Mouse (Mus musculus): Measurements from ENCODE around the gene Krt33b. TPM values are rescaled to one million over a fixed set of nuclear protein-coding genes. Genes with fewer than 3 reads are reported as not detected.

Krt33b gene
- polyA plus RNA-seq (2015; fragmentation: Nextera tagmentation; extraction: Ambion mirVana), result 0.30 TPM in 1 of 2 replicates, not detected in the other

GRCm38 (mm10) chr11:100029768-100030167 is at the start of gene Krt33b:
TSS of gene Krt33b (minus strand) at chr11:100029868.
- H3K4me3 ChIP-seq (replicated peaks; ENCODE audit: low read length), result no peak within 1 kb of the TSS
- no peak within 1 kb of the TSS for H3K4me2 ChIP-seq (ENCODE audit: low read depth, low read length)
- WGBS, result 86% methylated on average over 6 of the region's 6 CpGs
- H3K27ac ChIP-seq (ENCODE audit: low read length), result no peak within 1 kb of the TSS
- H3K4me1 ChIP-seq (ENCODE audit: control insufficient read depth, insufficient read depth, low read length), result no peaks in the 10 kb centered on the region
- no peaks in the 10 kb centered on the region for H3K27me3 ChIP-seq (ENCODE audit: control insufficient read depth, insufficient read depth, low read length)
- H3K9ac ChIP-seq (ENCODE audit: low read length), result no peak within 1 kb of the TSS
- no peaks in the 10 kb centered on the region for H3K9me3 ChIP-seq (replicated peaks; ENCODE audit: control insufficient read depth, low read length)
- no peak for ATAC-seq (ENCODE audit: insufficient read depth, low FRiP score)
- no peaks in the 10 kb centered on the region for H3K36me3 ChIP-seq (ENCODE audit: control insufficient read depth, insufficient read depth, low read length)

- ATAC-seq (ENCODE audit: insufficient read depth, low FRiP score), result peak; percentile 78; the same call in 1 of the 2 replicates
- Histone ChIP-seq H3K9me3 (replicated peaks; ENCODE audit: control insufficient read depth, low read length) (no peaks in the 10 kb centered on the region), H3K9ac (ENCODE audit: low read length) (no peak overlapping the region), H3K4me3 (replicated peaks; ENCODE audit: low read length) (no peak overlapping the region), H3K4me2 (ENCODE audit: low read depth, low read length) (no peak overlapping the region), H3K36me3 (ENCODE audit: control insufficient read depth, insufficient read depth, low read length) (no peaks in the 10 kb centered on the region), H3K27me3 (ENCODE audit: control insufficient read depth, insufficient read depth, low read length) (no peaks in the 10 kb centered on the region), H3K4me1 (ENCODE audit: control insufficient read depth, insufficient read depth, low read length) (no peaks in the 10 kb centered on the region), H3K27ac (ENCODE audit: low read length) (peak overlapping the region; percentile 87; the same call in 1 of the 2 replicates)
- WGBS, result 41% methylated on average over 1 of the region's 1 CpGs
Measured at GRCm38 (mm10) chr11:100073873-100074272, 44.2 kb upstream of the Krt33b start.

DNA sequence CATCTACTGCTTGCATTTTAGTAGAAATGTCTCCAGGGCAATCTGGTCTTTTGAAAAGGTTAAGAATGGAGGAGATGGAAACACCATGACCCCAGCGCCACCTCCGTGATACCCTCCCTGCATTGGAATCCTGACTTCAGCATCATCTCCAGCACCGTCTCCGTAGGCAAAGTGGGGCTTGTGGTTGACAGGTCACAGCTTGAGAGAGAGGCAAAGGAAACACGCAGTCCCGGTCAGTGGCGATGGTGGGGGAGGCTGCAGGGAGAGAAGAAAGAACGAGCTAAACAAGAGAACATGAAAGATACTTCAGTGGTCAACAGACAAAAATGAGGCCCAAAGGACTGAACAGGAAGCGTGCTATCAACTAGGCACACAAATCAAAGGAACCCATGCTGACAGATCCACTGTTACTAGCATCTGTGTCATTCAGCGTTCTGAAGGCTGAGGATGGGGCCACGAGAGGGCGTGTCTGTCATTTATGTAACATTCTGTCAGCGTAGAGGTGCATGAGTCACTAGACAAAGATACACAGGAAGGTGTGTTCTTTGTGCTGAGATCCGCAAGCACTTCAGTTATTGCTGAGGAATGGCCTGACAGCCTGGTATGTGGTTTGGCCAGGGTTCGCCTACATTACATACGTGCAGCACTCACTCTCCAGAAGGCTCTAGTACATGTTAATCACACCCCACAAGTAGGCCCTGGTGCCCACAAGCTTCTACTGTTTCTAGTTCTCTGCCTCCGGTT is 37.8 kb upstream of the Krt33b start:
- peak; percentile 90 for ATAC-seq (ENCODE audit: insufficient read depth, low FRiP score)
- WGBS, result 62% methylated on average over 17 of the region's 17 CpGs
- Histone ChIP-seq H3K27ac (ENCODE audit: low read length) (peak overlapping the region; percentile 76), H3K36me3 (ENCODE audit: control insufficient read depth, insufficient read depth, low read length) (no peaks in the 10 kb centered on the region), H3K4me3 (replicated peaks; ENCODE audit: low read length) (no peak overlapping the region), H3K4me1 (ENCODE audit: control insufficient read depth, insufficient read depth, low read length) (0 out of 2 replicates have a peak, but pooled peaks cover 6% of the 10 kb centered on the region), H3K9me3 (replicated peaks; ENCODE audit: control insufficient read depth, low read length) (no peaks in the 10 kb centered on the region), H3K27me3 (ENCODE audit: control insufficient read depth, insufficient read depth, low read length) (no peaks in the 10 kb centered on the region), H3K9ac (ENCODE audit: low read length) (0 out of 2 replicates have a peak overlapping the region, but pooled peaks have one; percentile 10), H3K4me2 (ENCODE audit: low read depth, low read length) (0 out of 2 replicates have a peak overlapping the region, but pooled peaks have one; percentile 13)

GRCm38 (mm10) chr11:100066236-100067010 is 36.8 kb upstream of the Krt33b start:
- Histone ChIP-seq H3K4me1 (ENCODE audit: control insufficient read depth, insufficient read depth, low read length) (0 out of 2 replicates have a peak, but pooled peaks cover 6% of the 10 kb centered on the region), H3K9ac (ENCODE audit: low read length) (no peak overlapping the region), H3K4me3 (replicated peaks; ENCODE audit: low read length) (no peak overlapping the region), H3K4me2 (ENCODE audit: low read depth, low read length) (no peak overlapping the region), H3K27me3 (ENCODE audit: control insufficient read depth, insufficient read depth, low read length) (no peaks in the 10 kb centered on the region), H3K27ac (ENCODE audit: low read length) (peak overlapping the region; percentile 68), H3K36me3 (ENCODE audit: control insufficient read depth, insufficient read depth, low read length) (no peaks in the 10 kb centered on the region), H3K9me3 (replicated peaks; ENCODE audit: control insufficient read depth, low read length) (no peaks in the 10 kb centered on the region)
- ATAC-seq (ENCODE audit: insufficient read depth, low FRiP score), result no peak
- WGBS, result 72% methylated on average over 12 of the region's 12 CpGs

- H3K4me2 ChIP-seq (ENCODE audit: low read depth, low read length), result no peak overlapping the region
- no peaks in the 10 kb centered on the region for H3K27me3 ChIP-seq (ENCODE audit: control insufficient read depth, insufficient read depth, low read length)
- no peak overlapping the region for H3K9ac ChIP-seq (ENCODE audit: low read length)
- no peaks in the 10 kb centered on the region for H3K36me3 ChIP-seq (ENCODE audit: control insufficient read depth, insufficient read depth, low read length)
- WGBS, result 74% methylated on average over 8 of the region's 8 CpGs
- no peak for ATAC-seq (ENCODE audit: insufficient read depth, low FRiP score)
- no peak overlapping the region for H3K4me3 ChIP-seq (replicated peaks; ENCODE audit: low read length)
- no peaks in the 10 kb centered on the region for H3K9me3 ChIP-seq (replicated peaks; ENCODE audit: control insufficient read depth, low read length)
- H3K27ac ChIP-seq (ENCODE audit: low read length), result no peak overlapping the region
- no peaks in the 10 kb centered on the region for H3K4me1 ChIP-seq (ENCODE audit: control insufficient read depth, insufficient read depth, low read length)
Measured at GRCm38 (mm10) chr11:100058875-100059274, 29.2 kb upstream of the Krt33b start.

DNA sequence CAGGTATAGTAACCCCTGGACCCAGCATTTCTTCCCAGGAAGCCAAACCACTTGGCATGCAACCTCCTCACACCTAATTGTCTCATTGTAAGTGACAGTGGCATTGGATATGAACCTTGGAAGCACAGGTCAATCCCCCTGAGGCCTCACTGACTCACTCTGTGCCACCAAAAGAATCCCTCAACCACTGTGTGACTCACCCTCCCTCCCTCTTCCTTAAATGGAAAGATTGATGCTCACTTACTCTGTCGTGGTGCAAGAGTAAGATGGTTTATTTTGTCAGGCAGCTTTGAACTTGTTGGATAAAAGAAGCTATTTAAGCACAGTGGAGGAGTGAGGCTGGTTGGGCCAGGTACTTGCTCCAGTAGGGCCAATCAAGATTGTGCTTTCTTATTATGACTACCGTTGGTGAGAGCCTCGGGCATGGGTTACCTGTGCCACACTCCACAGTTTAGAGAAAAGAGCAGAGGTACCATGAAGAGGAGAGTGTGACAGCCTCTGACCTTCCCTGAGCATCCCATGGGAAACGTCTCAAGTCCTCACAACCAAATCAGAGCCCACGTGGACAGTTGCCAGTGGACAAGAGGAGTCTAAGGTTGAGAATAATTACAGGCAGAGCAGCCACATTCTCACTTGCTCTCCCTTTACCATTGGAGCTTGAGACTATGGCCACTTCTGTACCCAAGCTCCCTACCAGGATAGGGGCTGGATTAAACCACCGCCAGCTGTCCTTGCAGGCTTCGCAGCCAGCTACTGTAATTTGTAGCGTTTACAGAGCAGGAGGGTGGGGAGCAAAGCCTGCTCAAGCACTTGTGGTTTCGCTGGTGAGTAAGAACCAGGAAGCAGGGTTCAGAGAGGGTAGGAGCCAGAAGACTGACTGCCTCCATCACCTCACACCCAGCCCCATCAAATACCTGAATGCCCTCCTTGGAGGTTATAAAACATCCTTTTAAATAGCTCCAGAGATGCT is 26.3 kb upstream of the Krt33b start:
- H3K27ac ChIP-seq (ENCODE audit: low read length), result peak overlapping the region; percentile 68
- no peaks in the 10 kb centered on the region for H3K4me1 ChIP-seq (ENCODE audit: control insufficient read depth, insufficient read depth, low read length)
- no peak overlapping the region for H3K4me2 ChIP-seq (ENCODE audit: low read depth, low read length)
- H3K9me3 ChIP-seq (replicated peaks; ENCODE audit: control insufficient read depth, low read length), result no peaks in the 10 kb centered on the region
- no peak overlapping the region for H3K4me3 ChIP-seq (replicated peaks; ENCODE audit: low read length)
- H3K36me3 ChIP-seq (ENCODE audit: control insufficient read depth, insufficient read depth, low read length), result no peaks in the 10 kb centered on the region
- WGBS, result 54% methylated on average over 9 of the region's 9 CpGs
- peak; percentile 69; the same call in 1 of the 2 replicates for ATAC-seq (ENCODE audit: insufficient read depth, low FRiP score)
- H3K9ac ChIP-seq (ENCODE audit: low read length), result no peak overlapping the region
- no peaks in the 10 kb centered on the region; the same call in 1 of the 2 replicates for H3K27me3 ChIP-seq (ENCODE audit: control insufficient read depth, insufficient read depth, low read length)

- Histone ChIP-seq H3K4me3 (replicated peaks; ENCODE audit: low read length) (no peak within 1 kb of the TSS), H3K27ac (ENCODE audit: low read length) (no peak within 1 kb of the TSS), H3K9ac (ENCODE audit: low read length) (no peak within 1 kb of the TSS), H3K27me3 (ENCODE audit: control insufficient read depth, insufficient read depth, low read length) (no peaks in the 10 kb centered on the region; the same call in 1 of the 2 replicates), H3K9me3 (replicated peaks; ENCODE audit: control insufficient read depth, low read length) (no peaks in the 10 kb centered on the region), H3K4me1 (ENCODE audit: control insufficient read depth, insufficient read depth, low read length) (no peaks in the 10 kb centered on the region), H3K4me2 (ENCODE audit: low read depth, low read length) (no peak within 1 kb of the TSS), H3K36me3 (ENCODE audit: control insufficient read depth, insufficient read depth, low read length) (no peaks in the 10 kb centered on the region)
- WGBS, result 79% methylated on average over 3 of the region's 3 CpGs
- no peak for ATAC-seq (ENCODE audit: insufficient read depth, low FRiP score)
Measured at GRCm38 (mm10) chr11:100050451-100050850, 20.8 kb upstream of the Krt33b start, which contains the start of gene Krt31. TSS of gene Krt31 (minus strand) at chr11:100050551.

GRCm38 (mm10) chr11:100047193-100047592 is 17.5 kb upstream of the Krt33b start:
- no peak for ATAC-seq (ENCODE audit: insufficient read depth, low FRiP score)

More at GRCm38 (mm10) chr11:100047193-100047592, 17.5 kb upstream of the Krt33b start:
- no peak overlapping the region for H3K4me2 ChIP-seq (ENCODE audit: low read depth, low read length)
- no peak overlapping the region for H3K9ac ChIP-seq (ENCODE audit: low read length)
- no peak overlapping the region for H3K27ac ChIP-seq (ENCODE audit: low read length)
- 68% methylated on average over 2 of the region's 2 CpGs for WGBS
- H3K4me1 ChIP-seq (ENCODE audit: control insufficient read depth, insufficient read depth, low read length), result no peaks in the 10 kb centered on the region
- no peaks in the 10 kb centered on the region for H3K9me3 ChIP-seq (replicated peaks; ENCODE audit: control insufficient read depth, low read length)
- H3K27me3 ChIP-seq (ENCODE audit: control insufficient read depth, insufficient read depth, low read length), result no peaks in the 10 kb centered on the region
- H3K36me3 ChIP-seq (ENCODE audit: control insufficient read depth, insufficient read depth, low read length), result no peaks in the 10 kb centered on the region
- no peak overlapping the region for H3K4me3 ChIP-seq (replicated peaks; ENCODE audit: low read length)
